In genomic region chr9:106787979-106788811, GRCm38 (mm10) we compare ENCODE assay signal across 8 mouse cellular contexts. TPM values are rescaled to one million over a fixed set of nuclear protein-coding genes. Genes with fewer than 3 reads are reported as not detected.
DNase-seq lines count a peak whose midpoint lies in the region; ATAC-seq and TF ChIP-seq lines count a peak whose summit lies in the region.

No protein-coding gene starts in this region.

- H3K4me2 ChIP-seq in lung, embryonic 14.5 days: peak overlapping the region; percentile 87
- H3K4me2 ChIP-seq in hindbrain, embryonic 12.5 days (replicated peaks): peak overlapping the region; percentile 74
- peak overlapping the region; percentile 79 for H3K4me2 ChIP-seq in liver, embryonic 14.5 days (ENCODE audit: low read depth)
- peak overlapping the region; percentile 97 for H3K4me2 ChIP-seq in neural tube, embryonic 14.5 days (ENCODE audit: low read depth, low read length)

- peak overlapping the region; percentile 98 for H3K4me3 ChIP-seq in lung, embryonic 14.5 days (ENCODE audit: low read depth, low read length)
- peak overlapping the region; percentile 61 to 88 for H3K4me3 ChIP-seq in MEL (ENCODE audit: control insufficient read depth in 1 of 2, insufficient read depth in 1 of 2, low read depth in 2 of 2, low read length in 2 of 2)
- peak overlapping the region; percentile 99 for H3K4me3 ChIP-seq in embryonic facial prominence, embryonic 10.5 days
- H3K4me3 ChIP-seq in hindbrain, embryonic 12.5 days: peak overlapping the region; percentile 99
- H3K4me3 ChIP-seq in liver, embryonic 14.5 days (ENCODE audit: insufficient read depth in 1 of 2, low read depth in 2 of 2, low read length in 2 of 2): peak overlapping the region; percentile 98 to 100
- peak overlapping the region; percentile 100 for H3K4me3 ChIP-seq in neural tube, embryonic 14.5 days (ENCODE audit: low read depth, low read length)

- peak overlapping the region; percentile 91 for H3K27ac ChIP-seq in lung, embryonic 14.5 days (ENCODE audit: low read depth)
- peak overlapping the region; percentile 54 for H3K27ac ChIP-seq in MEL (ENCODE audit: control insufficient read depth, low read depth, low read length)
- H3K27ac ChIP-seq in embryonic facial prominence, embryonic 10.5 days (replicated peaks): peak overlapping the region; percentile 98
- H3K27ac ChIP-seq in hindbrain, embryonic 12.5 days: peak overlapping the region; percentile 91
- peak overlapping the region; percentile 46 for H3K27ac ChIP-seq in liver, embryonic 14.5 days
- H3K27ac ChIP-seq in neural tube, embryonic 14.5 days (ENCODE audit: low read depth, low read length): peak overlapping the region; percentile 84

- peak; percentile 24 for DNase-seq in lung, embryonic 14.5 days
- DNase-seq in lung, adult 18-20 months: no peak
- peak; percentile 58 for DNase-seq in MEL (ENCODE audit: low read depth, low spot score)
- DNase-seq in embryonic facial prominence, embryonic 10.5 days (ENCODE audit: low spot score): peak; percentile 36
- DNase-seq in liver, embryonic 14.5 days (ENCODE audit: low read depth in 3 of 3, low spot score in 3 of 3): peak in 1 of 3 experiments; percentile 17
- DNase-seq in gastrocnemius, adult 18-20 months (ENCODE audit: low spot score): no peak

- 0 out of 2 replicates have a peak, but pooled peaks cover 5% of the 10 kb centered on the region for H3K4me1 ChIP-seq in lung, embryonic 14.5 days (ENCODE audit: insufficient read depth)
- H3K4me1 ChIP-seq in MEL (ENCODE audit: control insufficient read depth in 1 of 2, insufficient read depth in 2 of 2, low read length in 2 of 2): peaks cover 0 to 4% of the 10 kb centered on the region in 2 experiments; a peak in 1 of 4 replicates
- H3K4me1 ChIP-seq in embryonic facial prominence, embryonic 10.5 days: peaks cover 16% of the 10 kb centered on the region
- peaks cover 6% of the 10 kb centered on the region for H3K4me1 ChIP-seq in hindbrain, embryonic 12.5 days
- peaks cover 3 to 21% of the 10 kb centered on the region in 2 experiments; a peak in 3 of 4 replicates for H3K4me1 ChIP-seq in liver, embryonic 14.5 days (replicated peaks; ENCODE audit: control insufficient read depth in 2 of 2, insufficient read depth in 2 of 2, low read length in 1 of 2)
- H3K4me1 ChIP-seq in neural tube, embryonic 14.5 days (ENCODE audit: control insufficient read depth, insufficient read depth, low read length): peaks cover 6% of the 10 kb centered on the region; the same call in 1 of the 2 replicates

- TF ChIP-seq RAD21 in MEL (IDR thresholded peaks at IDR 0.05; ENCODE audit: low read depth, low read length): no peak

- H3K9me3 ChIP-seq in lung, embryonic 14.5 days (ENCODE audit: low read depth, low read length): no peaks in the 10 kb centered on the region
- no peaks in the 10 kb centered on the region for H3K9me3 ChIP-seq in MEL (replicated peaks; ENCODE audit: insufficient read depth, low read length)
- H3K9me3 ChIP-seq in embryonic facial prominence, embryonic 10.5 days: no peaks in the 10 kb centered on the region
- H3K9me3 ChIP-seq in hindbrain, embryonic 12.5 days (replicated peaks): no peaks in the 10 kb centered on the region
- no peaks in the 10 kb centered on the region for H3K9me3 ChIP-seq in liver, embryonic 14.5 days (ENCODE audit: control insufficient read depth, low read length)
- H3K9me3 ChIP-seq in neural tube, embryonic 14.5 days (ENCODE audit: control insufficient read depth, low read length): no peaks in the 10 kb centered on the region

- H3K27me3 ChIP-seq in lung, embryonic 14.5 days (ENCODE audit: insufficient read depth, low read length): no peaks in the 10 kb centered on the region
- H3K27me3 ChIP-seq in MEL (ENCODE audit: control insufficient read depth in 1 of 2, insufficient read depth in 2 of 2, low read length in 2 of 2): no peaks in the 10 kb centered on the region; a peak in 2 of 4 replicates
- no peaks in the 10 kb centered on the region for H3K27me3 ChIP-seq in embryonic facial prominence, embryonic 10.5 days (replicated peaks; ENCODE audit: low read depth, poor library complexity, severe bottlenecking)
- H3K27me3 ChIP-seq in hindbrain, embryonic 12.5 days: no peaks in the 10 kb centered on the region
- no peaks in the 10 kb centered on the region for H3K27me3 ChIP-seq in liver, embryonic 14.5 days (ENCODE audit: control insufficient read depth, insufficient read depth, low read length)
- H3K27me3 ChIP-seq in neural tube, embryonic 14.5 days (ENCODE audit: control insufficient read depth, insufficient read depth, low read length): no peaks in the 10 kb centered on the region

- TF ChIP-seq POLR2A in MEL (IDR thresholded peaks at IDR 0.05; ENCODE audit: control insufficient read depth in 1 of 2, insufficient read depth in 1 of 2, low read depth in 1 of 2, low read length in 2 of 2, poor library complexity in 1 of 2): no peak

- ATAC-seq in lung, embryonic 14.5 days (ENCODE audit: insufficient read depth): peak; percentile 25
- ATAC-seq in hindbrain, embryonic 12.5 days (ENCODE audit: low FRiP score): peak; percentile 42
- ATAC-seq in liver, embryonic 14.5 days (ENCODE audit: insufficient read depth): peak; percentile 22; the same call in 1 of the 2 replicates
- peak; percentile 6; the same call in 1 of the 2 replicates for ATAC-seq in neural tube, embryonic 14.5 days (ENCODE audit: low read depth)

- TF ChIP-seq CTCF in lung, embryonic 14.5 days (IDR thresholded peaks at IDR 0.05; ENCODE audit: low read depth): no peak
- no peak for TF ChIP-seq CTCF in MEL (IDR thresholded peaks at IDR 0.05 in 2 of 3, conservative IDR thresholded peaks at IDR 0.05 in 1 of 3; ENCODE audit: control insufficient read depth in 1 of 3, insufficient read depth in 1 of 3, low read depth in 2 of 3, low read length in 3 of 3, poor library complexity in 1 of 3, severe bottlenecking in 1 of 3)
- no peak for TF ChIP-seq CTCF in liver, embryonic 14.5 days (IDR thresholded peaks at IDR 0.05; ENCODE audit: low read depth)

- no peak; a peak in 1 of 4 replicates for TF ChIP-seq EP300 in MEL (IDR thresholded peaks at IDR 0.05; ENCODE audit: low read depth in 1 of 2, low read length in 2 of 2)
- TF ChIP-seq EP300 in liver, embryonic 14.5 days (IDR thresholded peaks at IDR 0.05; ENCODE audit: low read depth): no peak

- peaks cover 39% of the 10 kb centered on the region for H3K79me2 ChIP-seq in MEL (ENCODE audit: control insufficient read depth, insufficient read depth, low read length, poor library complexity)

- no peaks in the 10 kb centered on the region for H3K36me3 ChIP-seq in lung, embryonic 14.5 days (ENCODE audit: insufficient read depth)
- H3K36me3 ChIP-seq in MEL (ENCODE audit: control insufficient read depth in 1 of 2, insufficient read depth in 2 of 2, low read length in 2 of 2): peaks cover 0 to 9% of the 10 kb centered on the region in 2 experiments; a peak in 2 of 4 replicates
- no peaks in the 10 kb centered on the region for H3K36me3 ChIP-seq in embryonic facial prominence, embryonic 10.5 days (replicated peaks)
- H3K36me3 ChIP-seq in hindbrain, embryonic 12.5 days: no peaks in the 10 kb centered on the region
- H3K36me3 ChIP-seq in liver, embryonic 14.5 days (replicated peaks; ENCODE audit: control insufficient read depth, insufficient read depth, low read depth): no peaks in the 10 kb centered on the region
- no peaks in the 10 kb centered on the region for H3K36me3 ChIP-seq in neural tube, embryonic 14.5 days (ENCODE audit: control insufficient read depth, insufficient read depth, low read length)

- WGBS in lung, embryonic 14.5 days: 6% methylated on average over 23 of the region's 23 CpGs
- 7% methylated on average over 23 of the region's 23 CpGs for WGBS in embryonic facial prominence, embryonic 10.5 days
- WGBS in hindbrain, embryonic 12.5 days: 10% methylated on average over 23 of the region's 23 CpGs
- WGBS in liver, embryonic 14.5 days (ENCODE audit: insufficient replicate concordance): 5% methylated on average over 23 of the region's 23 CpGs
- WGBS in neural tube, embryonic 14.5 days: 7% methylated on average over 23 of the region's 23 CpGs

- peak overlapping the region; percentile 99 for H3K9ac ChIP-seq in lung, embryonic 14.5 days
- H3K9ac ChIP-seq in MEL (ENCODE audit: control insufficient read depth, low read depth, low read length, poor library complexity, severe bottlenecking): peak overlapping the region; percentile 98
- H3K9ac ChIP-seq in hindbrain, embryonic 12.5 days: peak overlapping the region; percentile 100
- peak overlapping the region; percentile 99 for H3K9ac ChIP-seq in liver, embryonic 14.5 days (replicated peaks)
- peak overlapping the region; percentile 99 for H3K9ac ChIP-seq in neural tube, embryonic 14.5 days (replicated peaks; ENCODE audit: low read depth, low read length)

TF ChIP-seq in MEL, 35 proteins besides CTCF, POLR2A, EP300 and RAD21 (continues in another document):
- TF ChIP-seq CHD1 (IDR thresholded peaks at IDR 0.05; ENCODE audit: low read depth, low read length): 0 out of 2 replicates have a peak, but pooled peaks have one; percentile 31

RNA-seq across cellular contexts. Expression of gene Rad54l2, which starts 0.8 kb away (rescaled TPM):
- 4.5 and 5.7 TPM in 2 replicates for polyA plus RNA-seq in lung, embryonic 14.5 days (2014; fragmentation: Nextera tagmentation; extraction: Ambion mirVana)
- total RNA-seq in MEL (2012; rRNA removed): 11.9 and 13.3 TPM in 2 replicates
- polyA plus RNA-seq in MEL (2012; ENCODE audit: insufficient read depth in 1 of 2, insufficient read length in 2 of 2, low read depth in 1 of 2, low replicate concordance in 2 of 2, missing spikeins in 1 of 2): 10 to 100 TPM; 15.5 to 27.2 TPM
- 10.2 and 10.8 TPM in 2 replicates for polyA plus RNA-seq in embryonic facial prominence, embryonic 10.5 days (2016; fragmentation: Nextera tagmentation; extraction: Ambion mirVana)
- 9.1 and 9.5 TPM in 2 replicates for polyA plus RNA-seq in hindbrain, embryonic 12.5 days (2016; fragmentation: Nextera tagmentation; extraction: Ambion mirVana)
- polyA plus RNA-seq in liver, embryonic 14.5 days (2012; rRNA removed): 2.4 and 3.7 TPM in 2 replicates
- 0.96 and 1.3 TPM in 2 replicates for polyA plus RNA-seq in liver, embryonic 14.5 days (2014; fragmentation: Nextera tagmentation; extraction: Ambion mirVana)
- 5.7 and 6.4 TPM in 2 replicates for polyA plus RNA-seq in neural tube, embryonic 14.5 days (2014; fragmentation: Nextera tagmentation; extraction: Ambion mirVana)
- 1 to 10 TPM; 6.6 to 6.9 TPM for total RNA-seq in gastrocnemius, adult 18-20 months (2021)

RNA-seq across cellular contexts. Expression of gene Dcaf1, which starts 33.5 kb away (rescaled TPM):
- 26.6 and 27.8 TPM in 2 replicates for polyA plus RNA-seq in lung, embryonic 14.5 days (2014; fragmentation: Nextera tagmentation; extraction: Ambion mirVana)
- total RNA-seq in MEL (2012; rRNA removed): 56.3 and 57.3 TPM in 2 replicates
- polyA plus RNA-seq in MEL (2012; ENCODE audit: insufficient read depth in 1 of 2, insufficient read length in 2 of 2, low read depth in 1 of 2, low replicate concordance in 2 of 2, missing spikeins in 1 of 2): 100 to 1,000 TPM in 1 of 2 experiments, 10 to 100 TPM in 1; 58.7 to 131 TPM
- 30.7 and 34.8 TPM in 2 replicates for polyA plus RNA-seq in embryonic facial prominence, embryonic 10.5 days (2016; fragmentation: Nextera tagmentation; extraction: Ambion mirVana)
- polyA plus RNA-seq in hindbrain, embryonic 12.5 days (2016; fragmentation: Nextera tagmentation; extraction: Ambion mirVana): 18.2 and 26.5 TPM in 2 replicates
- polyA plus RNA-seq in liver, embryonic 14.5 days (2012; rRNA removed): 11.9 and 13.4 TPM in 2 replicates
- 10.5 and 13.6 TPM in 2 replicates for polyA plus RNA-seq in liver, embryonic 14.5 days (2014; fragmentation: Nextera tagmentation; extraction: Ambion mirVana)
- polyA plus RNA-seq in neural tube, embryonic 14.5 days (2014; fragmentation: Nextera tagmentation; extraction: Ambion mirVana): 21.7 and 22.0 TPM in 2 replicates
- total RNA-seq in gastrocnemius, adult 18-20 months (2021): 10 to 100 TPM; 20.6 to 22.6 TPM

Comparison
In these comparisons a context has a peak if more than half of its experiments do, and no peak if none do; other contexts are left out.
1. DNase-seq: peak in lung, embryonic 14.5 days (single experiment), MEL (single experiment) and embryonic facial prominence, embryonic 10.5 days (single experiment); none in lung, adult 18-20 months (0 of 2) and gastrocnemius, adult 18-20 months (single experiment).
2. H3K27ac ChIP-seq: peak in every context shown above with its lines; median percentile 98 in embryonic facial prominence, embryonic 10.5 days; 91 in lung, embryonic 14.5 days; 91 in hindbrain, embryonic 12.5 days; 84 in neural tube, embryonic 14.5 days; 54 in MEL; 46 in liver, embryonic 14.5 days.
3. Peak in every context shown above with its lines, with median percentiles within 50 percentile points of each other: ATAC-seq, H3K4me2 ChIP-seq, H3K4me3 ChIP-seq and H3K9ac ChIP-seq.